Mouse (Mus musculus) G1E (cell line): ENCODE results near the gene Glipr1. TPM values are rescaled to one million over a fixed set of nuclear protein-coding genes. Genes with fewer than 3 reads are reported as not detected.
"Not testable (repeated sequence)": the region's sequence is repeated elsewhere in the genome, so short reads cannot be mapped to it uniquely, and the experiment has no call there.

Source experiments
- ATAC-seq: 2 replicates; pipeline ENCODE4 v1.8.0; 2016; ENCODE audit warnings: mild to moderate bottlenecking; ENCODE audit not compliant: insufficient number of reproducible peaks, poor library complexity, low FRiP score, severe bottlenecking; ENCODE audit errors: extremely low read depth
- DNase-seq: peaks from one replicate; pipeline ENCODE4 v3.0.0; 2012; ENCODE audit warnings: low spot score
- H3K27me3 ChIP-seq: 2 replicates; pipeline ENCODE4 v1.6.1; 2012; ENCODE audit warnings: mild to moderate bottlenecking, low read length, inconsistent platforms; ENCODE audit not compliant: insufficient read depth
- H3K36me3 ChIP-seq: replicated peaks from 2 replicates; pipeline ENCODE3; 2012; ENCODE audit warnings: mild to moderate bottlenecking, inconsistent platforms
- H3K4me1 ChIP-seq: 2 replicates; pipeline ENCODE4 v1.6.1; 2012; ENCODE audit warnings: low read depth, low read length, inconsistent platforms, mixed read lengths; ENCODE audit not compliant: insufficient read depth
- H3K4me3 ChIP-seq: 2 replicates; pipeline ENCODE4 v1.5.1; 2012; ENCODE audit warnings: low read depth, mild to moderate bottlenecking, inconsistent platforms, low read length, moderate library complexity, mixed read lengths
- H3K9me3 ChIP-seq: replicated peaks from 2 replicates; pipeline ENCODE4 v1.6.1; 2012; ENCODE audit warnings: inconsistent platforms
- CTCF ChIP-seq: IDR thresholded peaks from 2 replicates; pipeline ENCODE4 v1.5.1; 2012; ENCODE audit warnings: low read depth, low read length, inconsistent platforms, mixed read lengths
- GATA1 ChIP-seq: IDR thresholded peaks from 2 replicates; pipeline ENCODE4 v1.6.1; 2012; ENCODE audit warnings: borderline replicate concordance, low read length, inconsistent platforms, mixed read lengths
- GATA2 ChIP-seq: IDR thresholded peaks from 2 replicates; pipeline ENCODE4 v1.6.1; 2012; ENCODE audit warnings: low read depth, low read length, inconsistent platforms, borderline replicate concordance
- POLR2AphosphoS5 ChIP-seq: IDR thresholded peaks from 2 replicates; pipeline ENCODE4 v1.6.1; 2012; ENCODE audit warnings: low read depth, low read length, inconsistent platforms; ENCODE audit not compliant: insufficient replicate concordance
- TAL1 ChIP-seq: conservative IDR thresholded peaks from 2 replicates; pipeline ENCODE4 v1.6.1; 2012; ENCODE audit warnings: low read depth, low read length, inconsistent platforms, mixed read lengths
- polyA plus RNA-seq: library from polyadenylated mRNA; stranded (reverse); fragments of >175 nt; gene quantifications from 2 replicates; pipeline ENCODE4 v1.2.3, GENCODE M21; 2012
- total RNA-seq, 2 experiments: library from RNA; stranded (forward) in 1 of 2; stranded (reverse) in 1 of 2; fragments of 200-1000 nt in 1 of 2; fragments of >200 nt in 1 of 2; fragmentation: Nextera tagmentation in 1 of 2; gene quantifications; 2 replicates each; pipeline ENCODE4 v1.2.3; 2014 to 2017

Glipr1 gene
- total RNA-seq (2014; fragmentation: Nextera tagmentation) (12.3 and 20.9 TPM in 2 replicates), total RNA-seq (2017) (2.4 and 2.5 TPM in 2 replicates), polyA plus RNA-seq (0.43 and 0.46 TPM in 2 replicates)

DNA sequence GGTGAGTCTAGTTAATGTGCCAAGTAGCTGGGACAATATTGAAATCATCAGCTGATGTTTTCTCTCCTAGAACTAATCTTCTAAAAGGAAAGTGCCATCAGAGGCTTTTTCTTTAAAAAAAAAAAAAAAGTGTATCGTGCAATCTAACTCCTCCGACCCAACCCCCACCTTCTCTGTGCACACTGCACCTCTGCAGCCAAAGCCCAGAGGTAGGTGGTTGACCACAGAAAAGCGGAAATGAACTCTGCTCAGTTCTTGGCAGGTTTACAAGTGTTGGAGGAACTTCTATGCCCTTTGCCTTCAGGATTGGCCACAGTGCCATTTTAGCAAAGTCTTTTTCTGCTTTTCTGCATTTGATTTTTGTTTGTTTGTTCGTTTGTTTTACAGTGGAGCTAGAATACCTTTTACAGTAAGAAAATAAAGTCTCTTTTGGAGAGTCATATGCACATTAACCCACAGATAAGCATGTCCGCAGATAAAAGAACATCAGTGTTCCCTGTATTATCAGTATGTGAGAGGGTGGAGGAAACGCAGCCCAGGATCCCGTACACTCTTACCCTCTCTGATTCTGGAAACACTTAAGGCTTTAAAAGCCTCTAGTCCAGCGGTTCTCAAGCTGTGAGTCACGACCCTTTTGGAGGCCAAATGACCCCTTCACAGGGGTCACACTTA, at the start of gene Glipr1:
Gene Glipr1 (minus strand): TSS at position 88 of the 672 bp plus-strand sequence.
- peaks cover 58% of the 10 kb centered on the region for H3K4me1 ChIP-seq
- DNase-seq (peak; percentile 46), ATAC-seq (peak; percentile 89)
- no peaks in the 10 kb centered on the region for H3K27me3 ChIP-seq
- TF ChIP-seq CTCF (no peak), GATA2 (no peak), GATA1 (no peak)
- no peaks in the 10 kb centered on the region for H3K36me3 ChIP-seq
- H3K9me3 ChIP-seq: no peaks in the 10 kb centered on the region
- H3K4me3 ChIP-seq: peak within 1 kb of the TSS; percentile 65; the same call in 1 of the 2 replicates

DNA sequence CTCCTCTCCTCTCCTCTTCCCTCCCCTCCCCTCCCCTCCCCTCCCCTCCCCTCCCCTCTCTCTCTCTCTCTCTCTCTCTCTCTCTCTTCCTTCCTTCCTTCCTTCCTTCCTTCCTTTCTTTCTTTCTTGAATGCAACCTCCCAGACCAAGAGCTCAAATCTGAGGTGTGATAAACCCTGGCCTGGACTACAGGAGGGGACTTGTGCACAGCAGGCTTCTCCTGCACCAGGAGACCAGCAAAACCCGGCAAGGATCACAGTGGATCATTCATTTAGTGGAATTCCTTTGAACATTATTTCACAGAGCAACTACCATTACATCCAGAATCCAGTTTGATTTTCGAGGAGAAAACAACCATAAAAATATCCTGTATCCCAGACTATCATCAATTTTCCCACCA, 49.5 kb upstream of the Glipr1 start:
- not testable (repeated sequence) for ATAC-seq, H3K4me1 ChIP-seq, H3K4me3 ChIP-seq, H3K36me3 ChIP-seq, H3K27me3 ChIP-seq, DNase-seq, H3K9me3 ChIP-seq

DNA sequence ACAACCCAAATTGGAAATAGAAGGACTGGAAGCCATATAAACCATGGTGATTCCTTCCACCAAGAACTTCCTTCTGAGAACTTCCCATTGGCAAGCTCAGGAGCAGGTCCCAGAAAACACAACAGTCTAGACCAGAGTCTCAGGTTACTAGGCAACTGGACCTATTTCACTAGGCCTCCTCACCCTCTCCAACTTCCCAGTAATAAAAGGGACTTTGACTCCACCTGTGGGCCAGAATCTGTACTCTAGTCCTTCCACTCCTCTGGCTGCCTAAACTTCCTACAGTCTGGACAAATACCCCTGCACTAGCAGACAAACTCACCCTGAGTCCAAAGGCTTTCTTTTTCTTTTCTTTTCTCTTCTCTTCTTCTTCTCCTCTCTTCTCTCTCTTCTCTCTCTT, 48.8 kb upstream of the Glipr1 start:
- DNase-seq (no peak), ATAC-seq (no peak)
- H3K9me3 ChIP-seq: no peaks in the 10 kb centered on the region
- H3K4me1 ChIP-seq: no peaks in the 10 kb centered on the region
- H3K4me3 ChIP-seq: no peak overlapping the region
- no peak for TF ChIP-seq CTCF
- no peak for TF ChIP-seq GATA2
- TF ChIP-seq GATA1: no peak
- TF ChIP-seq TAL1: no peak
- TF ChIP-seq POLR2AphosphoS5: no peak
- no peaks in the 10 kb centered on the region for H3K36me3 ChIP-seq
- no peaks in the 10 kb centered on the region for H3K27me3 ChIP-seq

DNA sequence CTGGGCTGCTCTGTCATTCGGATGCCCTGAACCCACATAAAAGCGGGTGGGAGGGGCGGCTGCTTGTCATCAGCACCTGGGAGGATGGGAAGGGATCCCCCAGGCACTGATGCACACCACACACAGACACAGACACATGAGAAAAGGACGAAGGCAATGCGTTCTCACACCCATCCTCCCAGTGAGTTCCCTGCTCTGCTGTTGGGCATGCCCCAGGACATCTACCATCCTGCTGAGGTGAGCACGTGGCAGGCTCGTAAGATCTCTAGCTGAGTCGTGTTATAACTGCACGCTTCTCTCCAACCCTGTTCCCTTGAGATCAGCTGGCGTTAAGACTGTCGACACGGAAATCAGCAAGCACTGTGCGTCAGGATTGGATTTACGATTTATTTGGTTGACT, 41.9 kb upstream of the Glipr1 start:
- H3K27me3 ChIP-seq, H3K9me3 ChIP-seq, ATAC-seq, H3K36me3 ChIP-seq, H3K4me3 ChIP-seq, H3K4me1 ChIP-seq, DNase-seq: not testable (repeated sequence)

DNA sequence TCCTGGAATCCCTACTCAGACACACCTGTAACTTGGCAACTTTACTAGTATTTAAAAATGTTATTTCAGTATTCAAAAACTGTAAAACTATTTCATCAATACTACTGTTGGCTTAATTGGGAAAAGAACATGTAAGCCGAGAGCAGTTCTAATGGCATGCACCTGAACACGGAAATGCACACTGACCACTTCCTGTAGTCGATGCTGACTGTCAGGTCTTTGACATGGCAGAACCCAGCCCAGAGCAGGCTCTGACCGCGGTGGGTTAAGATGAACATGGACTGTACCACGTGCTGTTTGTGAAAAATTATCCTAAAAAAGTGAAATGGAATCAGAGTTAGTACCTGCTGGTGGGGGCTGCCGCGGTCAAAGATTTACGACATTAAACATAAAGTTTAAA, 41.1 kb upstream of the Glipr1 start:
- H3K9me3 ChIP-seq, H3K27me3 ChIP-seq, DNase-seq, H3K4me3 ChIP-seq, H3K36me3 ChIP-seq, H3K4me1 ChIP-seq, ATAC-seq: not testable (repeated sequence)

DNA sequence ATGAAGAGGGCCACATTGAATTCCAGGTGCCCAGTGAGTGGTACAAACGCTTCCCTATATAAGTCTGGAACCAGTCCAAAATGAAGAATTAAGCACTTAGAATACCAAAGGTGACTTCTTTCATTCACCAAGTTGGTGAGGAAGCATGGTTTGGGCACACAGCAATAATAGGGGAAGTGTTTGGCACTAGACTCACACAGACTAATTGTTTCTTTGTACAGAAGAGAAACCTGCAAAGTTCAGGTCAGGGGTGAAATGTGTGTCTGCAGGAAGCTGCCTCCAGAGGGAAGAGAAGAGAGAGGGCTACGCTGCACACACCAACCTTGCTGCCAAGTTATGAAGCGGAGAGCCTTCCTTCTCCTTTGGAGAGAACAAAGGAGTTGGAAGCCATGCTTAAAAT, 26.3 kb upstream of the Glipr1 start:
- not testable (repeated sequence) for H3K4me3 ChIP-seq, H3K9me3 ChIP-seq, ATAC-seq, H3K27me3 ChIP-seq, H3K4me1 ChIP-seq, DNase-seq, H3K36me3 ChIP-seq

DNA sequence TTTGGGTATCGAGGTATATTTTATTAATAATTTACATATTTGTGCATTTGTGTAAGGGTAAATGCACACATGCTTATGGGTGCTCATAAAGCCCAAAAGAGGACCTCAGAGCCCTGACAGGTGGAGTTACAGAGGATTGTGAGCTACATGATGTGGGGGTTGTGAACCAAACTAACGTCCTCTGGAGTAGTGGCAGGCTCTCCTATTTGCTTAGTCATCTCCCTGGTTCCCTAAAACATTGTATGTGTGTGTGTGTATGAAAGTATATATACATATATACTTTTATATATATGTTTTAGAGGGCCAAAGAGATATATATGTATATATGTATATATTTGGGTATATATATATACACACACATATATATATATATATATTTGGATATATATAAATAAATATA, 21.2 kb upstream of the Glipr1 start:
- no peaks in the 10 kb centered on the region for H3K36me3 ChIP-seq
- no peaks in the 10 kb centered on the region for H3K27me3 ChIP-seq
- ATAC-seq (peak; percentile 57), DNase-seq (no peak)
- H3K4me1 ChIP-seq: peaks cover 6% of the 10 kb centered on the region
- no peaks in the 10 kb centered on the region for H3K9me3 ChIP-seq
- TF ChIP-seq POLR2AphosphoS5 (no peak), GATA2 (no peak), CTCF (no peak), TAL1 (no peak), GATA1 (no peak)
- no peak overlapping the region for H3K4me3 ChIP-seq

DNA sequence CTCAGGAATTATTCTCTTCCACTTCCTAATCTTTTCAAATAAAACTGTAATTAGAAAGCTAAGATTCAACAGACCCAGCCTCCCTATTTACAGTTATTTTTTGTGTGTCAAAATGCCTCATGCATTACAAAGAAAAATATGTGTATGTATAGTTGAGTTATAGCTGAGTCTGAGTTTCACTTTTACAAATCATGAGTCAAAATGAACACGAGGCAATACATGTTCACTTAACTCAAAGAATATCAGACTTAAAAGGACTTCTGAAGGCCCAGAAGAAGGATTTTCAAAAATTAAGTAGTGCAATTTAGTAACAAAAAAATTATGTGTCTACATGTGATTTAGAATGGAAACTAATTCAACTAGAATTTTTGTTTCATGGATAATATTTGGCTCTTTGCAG, 7.1 kb upstream of the Glipr1 start:
- not testable (repeated sequence) for H3K4me3 ChIP-seq, H3K36me3 ChIP-seq, DNase-seq, H3K9me3 ChIP-seq, H3K27me3 ChIP-seq, ATAC-seq
- H3K4me1 ChIP-seq: peaks cover 19% of the 10 kb centered on the region
